Mouse (Mus musculus): Measurements from ENCODE around the gene Grik4. TPM values are rescaled to one million over a fixed set of nuclear protein-coding genes. Genes with fewer than 3 reads are reported as not detected.
A peak's percentile ranks its signal among the peaks of the same experiment; 100 is the strongest.

Gene Grik4
- polyA plus RNA-seq, 1 experiment from 2014 or later = 0.13 TPM

- no peak for DNase-seq (ENCODE audit: low spot score)
Observed at GRCm38 (mm10) chr9:42674017-42674412, 270.3 kb downstream of the Grik4 start.

GRCm38 (mm10) chr9:42673385-42674016 lies 270.8 kb downstream of the Grik4 start:
- DNase-seq (ENCODE audit: low spot score) = peak; percentile 57

DNA sequence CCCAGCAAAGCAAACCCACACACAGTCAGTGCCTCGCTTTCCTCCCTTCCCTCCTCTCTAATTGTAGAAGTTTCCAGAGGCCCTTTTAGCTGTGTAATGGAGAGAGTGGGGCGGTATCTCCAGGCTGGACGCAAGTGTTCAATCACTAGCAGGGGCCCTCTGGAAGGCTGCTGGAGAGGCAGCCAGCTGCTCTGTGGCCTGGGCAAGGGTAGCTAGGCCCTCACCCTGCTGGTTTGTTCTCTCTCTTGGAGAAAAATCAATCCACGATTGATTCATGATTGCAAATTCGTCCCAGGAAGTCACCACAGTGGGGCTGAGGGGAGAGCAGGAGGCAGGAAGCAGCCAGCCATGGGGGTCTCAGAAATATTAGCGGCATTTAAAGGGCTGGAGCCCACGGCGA lies 271.3 kb downstream of the Grik4 start:
- DNase-seq (ENCODE audit: low spot score) = no peak

- DNase-seq (ENCODE audit: low spot score) = no peak
Observed at GRCm38 (mm10) chr9:42670619-42671018, 273.7 kb downstream of the Grik4 start.

- DNase-seq (ENCODE audit: low spot score) = no peak
Observed at GRCm38 (mm10) chr9:42661481-42661880, 282.8 kb downstream of the Grik4 start.

DNA sequence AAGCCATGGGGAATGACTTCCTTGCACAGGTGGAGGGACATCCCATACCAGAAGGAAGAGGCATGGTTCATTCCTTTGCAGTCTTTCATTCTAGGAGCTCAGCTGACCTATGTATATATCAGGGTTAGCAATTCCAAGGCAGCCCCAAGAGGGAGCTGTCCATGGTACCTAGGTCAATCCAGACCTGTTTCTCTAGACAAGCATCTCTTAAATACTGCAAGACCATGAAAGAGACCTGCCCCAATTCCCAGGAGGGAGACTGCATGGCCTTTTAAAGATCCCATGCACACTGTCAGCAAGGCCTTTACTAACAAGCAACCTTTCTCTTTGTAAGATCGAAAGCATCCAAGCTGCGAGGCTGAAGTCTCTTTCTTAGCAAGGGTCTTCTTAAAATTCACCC lies 291.5 kb downstream of the Grik4 start:
- DNase-seq (ENCODE audit: low spot score) = peak; percentile 26

GRCm38 (mm10) chr9:42652309-42652708 lies 292.0 kb downstream of the Grik4 start:
- DNase-seq (ENCODE audit: low spot score) = no peak

DNA sequence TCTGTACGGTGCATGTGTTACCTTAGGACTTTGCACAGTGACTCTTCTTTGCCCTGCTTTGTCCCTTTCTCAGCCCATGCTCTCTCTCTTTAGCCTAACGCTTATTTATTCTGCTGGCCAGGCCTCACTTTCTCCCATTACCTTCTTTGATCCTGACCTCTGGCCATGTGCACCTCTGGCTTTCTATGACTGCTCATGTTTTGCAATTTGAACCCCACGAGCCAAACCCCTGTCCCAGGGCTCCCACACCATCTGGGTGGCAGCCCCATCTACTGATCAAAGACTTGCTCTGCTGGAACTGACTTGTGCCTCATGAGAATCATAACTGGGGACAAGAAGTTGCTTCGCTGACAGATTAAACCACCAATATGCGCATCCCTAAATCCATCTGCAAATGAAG lies 294.4 kb downstream of the Grik4 start:
- no peak for DNase-seq (ENCODE audit: low spot score)

DNA sequence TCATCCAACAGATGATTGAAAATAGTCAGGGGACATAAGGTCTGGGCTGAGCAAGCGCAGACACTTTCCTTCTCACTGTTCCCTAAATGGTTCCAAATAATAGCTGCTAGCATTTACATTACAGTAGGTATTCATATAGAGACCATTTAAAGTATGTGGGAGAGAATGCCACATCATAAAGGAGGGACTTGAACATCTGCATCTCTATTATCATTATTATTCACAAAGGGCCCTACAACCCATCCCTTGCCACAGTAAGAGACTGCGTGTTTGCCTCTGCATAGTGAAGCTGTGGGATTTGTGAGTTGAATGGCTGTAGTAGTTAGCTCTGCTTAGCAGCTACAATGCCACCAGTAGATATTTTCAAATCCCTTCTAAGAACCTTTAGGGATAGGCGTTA lies 296.2 kb downstream of the Grik4 start:
- DNase-seq (ENCODE audit: low spot score) = no peak

- DNase-seq (ENCODE audit: low spot score) = no peak
Observed at GRCm38 (mm10) chr9:42647596-42647995, 296.7 kb downstream of the Grik4 start.

DNA sequence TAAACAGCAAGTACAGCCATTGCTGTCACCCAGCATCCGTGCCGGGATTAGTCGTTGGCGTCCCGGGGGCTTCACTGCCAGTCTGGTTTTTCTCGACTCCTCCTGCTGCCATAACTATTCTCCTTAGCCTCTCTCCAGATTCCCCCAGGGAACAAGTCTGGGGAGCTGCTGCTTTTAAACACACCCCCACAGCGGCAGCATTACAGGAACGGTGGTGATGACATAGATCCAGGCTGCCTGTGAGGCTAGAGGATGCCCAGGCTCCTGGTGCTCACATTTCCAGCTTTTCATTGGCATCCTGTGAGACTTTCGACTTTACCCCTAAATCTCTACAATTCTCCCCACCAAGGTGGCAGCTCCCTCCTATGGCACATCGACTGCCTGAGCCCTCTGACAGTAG lies 297.5 kb downstream of the Grik4 start:
- DNase-seq (ENCODE audit: low spot score) = no peak

- DNase-seq (ENCODE audit: low spot score) = no peak
Observed at GRCm38 (mm10) chr9:42645161-42645560, 299.1 kb downstream of the Grik4 start.

- no peak for DNase-seq (ENCODE audit: low spot score)
Observed at GRCm38 (mm10) chr9:42642821-42643220, 301.5 kb downstream of the Grik4 start.

DNA sequence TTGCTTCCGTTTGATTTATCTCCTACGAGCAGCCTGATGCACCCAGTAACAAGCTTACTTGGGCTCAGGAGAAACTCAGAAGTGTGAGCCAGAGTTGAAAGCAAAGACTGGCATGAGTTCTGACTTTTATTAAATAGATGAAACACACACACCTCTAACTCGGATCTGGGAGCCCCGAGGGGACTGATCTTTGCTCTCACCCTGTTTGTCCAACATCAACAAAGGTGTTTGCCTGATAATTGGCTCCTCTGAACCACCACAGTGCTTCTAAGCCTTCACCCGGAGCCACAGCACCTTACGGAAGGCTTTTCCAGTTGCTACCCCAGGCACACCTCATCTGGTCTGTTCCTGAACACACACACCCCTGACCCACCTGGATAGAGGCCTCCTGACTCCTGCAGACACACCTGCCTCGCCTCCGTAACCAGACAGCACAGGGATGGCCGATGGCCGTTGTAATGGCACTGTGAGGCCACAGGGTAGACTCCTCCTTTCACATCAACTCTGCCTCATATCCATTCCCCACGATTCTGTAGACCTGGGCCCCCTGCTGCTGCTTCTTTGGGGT lies 302.7 kb downstream of the Grik4 start:
- no peak for DNase-seq (ENCODE audit: low spot score)

- DNase-seq (ENCODE audit: low spot score) = no peak
Observed at GRCm38 (mm10) chr9:42636446-42636845, 307.8 kb downstream of the Grik4 start.

- no peak for DNase-seq (ENCODE audit: low spot score)
Observed at GRCm38 (mm10) chr9:42631479-42631878, 312.8 kb downstream of the Grik4 start.

- DNase-seq (ENCODE audit: low spot score) = no peak
Observed at GRCm38 (mm10) chr9:42627634-42628033, 316.7 kb downstream of the Grik4 start.

GRCm38 (mm10) chr9:42627146-42627545 lies 317.1 kb downstream of the Grik4 start:
- DNase-seq (ENCODE audit: low spot score) = no peak

- DNase-seq (ENCODE audit: low spot score) = no peak
Observed at GRCm38 (mm10) chr9:42626226-42626775, 318.0 kb downstream of the Grik4 start.

DNA sequence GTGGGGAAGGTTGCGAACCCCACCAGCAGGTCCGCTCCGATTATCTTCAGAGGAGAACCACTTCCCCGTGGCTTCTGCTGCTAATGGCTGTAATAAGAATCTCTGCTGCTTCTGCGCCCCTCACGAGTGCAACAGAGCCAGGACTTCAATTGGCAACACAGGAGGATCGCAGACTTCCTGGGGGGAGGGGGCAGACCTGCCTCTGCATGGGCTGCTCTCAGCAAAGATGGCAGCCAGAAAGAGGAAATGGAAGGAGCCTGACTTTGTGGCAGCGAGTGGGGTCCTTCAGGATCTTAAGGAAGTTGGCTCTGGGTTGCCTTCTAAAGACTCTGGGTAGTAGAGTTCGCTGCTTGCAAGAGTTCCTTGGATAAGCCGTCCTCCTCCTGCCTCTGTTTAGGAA lies 329.9 kb downstream of the Grik4 start:
- DNase-seq (ENCODE audit: low spot score) = peak; percentile 10

DNA sequence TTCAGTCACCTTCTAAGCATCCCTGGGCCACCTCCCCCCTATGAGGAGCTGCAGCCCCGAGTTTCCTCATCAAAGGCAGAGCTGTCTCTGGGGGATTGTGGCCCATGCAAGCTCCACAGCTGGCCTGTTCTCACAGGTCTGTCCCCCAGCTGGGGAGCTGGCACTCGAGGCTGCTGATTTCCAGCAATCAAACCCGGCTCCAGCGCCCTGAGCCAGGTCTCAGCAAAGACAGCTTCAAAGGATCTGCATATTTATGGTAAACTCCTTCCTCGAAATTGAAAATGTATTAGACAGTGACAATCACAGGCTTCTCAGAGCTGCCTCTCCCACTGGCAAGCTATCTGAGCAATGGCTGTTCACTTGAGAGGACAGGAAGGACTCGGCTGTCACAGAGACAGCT lies 330.5 kb downstream of the Grik4 start:
- DNase-seq (ENCODE audit: low spot score) = no peak

- no peak for DNase-seq (ENCODE audit: low spot score)
Observed at GRCm38 (mm10) chr9:42612482-42612991, 331.8 kb downstream of the Grik4 start.

DNA sequence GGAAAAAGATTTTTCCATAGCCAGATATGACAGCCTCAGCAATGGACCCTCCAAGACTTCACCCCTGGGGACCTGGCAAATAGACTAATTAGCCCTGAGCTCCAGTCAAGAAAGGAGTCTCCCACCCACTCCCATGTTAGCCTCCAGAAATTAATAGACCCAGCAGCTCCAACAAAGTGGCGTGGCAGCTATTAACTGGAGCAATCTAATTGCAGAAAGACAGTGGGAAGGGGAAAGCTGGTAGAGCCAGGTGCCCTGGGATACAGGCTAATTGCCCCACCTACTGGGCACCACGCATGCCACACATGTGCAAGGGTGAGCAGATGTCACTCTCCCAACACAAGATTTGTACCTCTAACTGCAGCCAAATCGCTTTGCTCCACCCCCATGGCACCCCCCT lies 342.8 kb downstream of the Grik4 start:
- peak; percentile 8 for DNase-seq (ENCODE audit: low spot score)
